Mouse (Mus musculus) left cerebral cortex, adult 11 months (tissue): ENCODE data around the gene Slc6a19.
"Not testable (repeated sequence)": the region's sequence is repeated elsewhere in the genome, so short reads cannot be mapped to it uniquely, and the experiment has no call there.

Experiments used
- DNase-seq: peaks from one replicate; pipeline ENCODE4 v3.0.0; 2022; ENCODE audit warnings: low spot score

The Slc6a19 gene

GRCm38 (mm10) chr13:73704694-73705325 is at the start of gene Slc6a19:
Gene Slc6a19, minus strand, starts transcription at chr13:73704865.
- DNase-seq, result no peak

- no peak for DNase-seq
Measured at GRCm38 (mm10) chr13:73751284-73751683, 46.6 kb upstream of the Slc6a19 start.

- no peak for DNase-seq
Measured at GRCm38 (mm10) chr13:73750435-73750834, 45.8 kb upstream of the Slc6a19 start.

GRCm38 (mm10) chr13:73748663-73749440 is 44.2 kb upstream of the Slc6a19 start:
- no peak for DNase-seq

GRCm38 (mm10) chr13:73743662-73744061 is 39.0 kb upstream of the Slc6a19 start:
- DNase-seq, result peak; percentile 4

GRCm38 (mm10) chr13:73742944-73743343 is 38.3 kb upstream of the Slc6a19 start:
- no peak for DNase-seq

- not testable (repeated sequence) for DNase-seq
Measured at GRCm38 (mm10) chr13:73740399-73740944, 35.8 kb upstream of the Slc6a19 start.

- DNase-seq, result no peak
Measured at GRCm38 (mm10) chr13:73736943-73737342, 32.3 kb upstream of the Slc6a19 start.

- no peak for DNase-seq
Measured at GRCm38 (mm10) chr13:73735928-73736327, 31.3 kb upstream of the Slc6a19 start.

- no peak for DNase-seq
Measured at GRCm38 (mm10) chr13:73735270-73735669, 30.6 kb upstream of the Slc6a19 start.

GRCm38 (mm10) chr13:73734379-73734778 is 29.7 kb upstream of the Slc6a19 start:
- DNase-seq, result no peak

- no peak for DNase-seq
Measured at GRCm38 (mm10) chr13:73732742-73733700, 28.4 kb upstream of the Slc6a19 start, which contains the start of gene Slc12a7. Gene Slc12a7, plus strand, starts transcription at chr13:73733094.

- DNase-seq, result no peak
Measured at GRCm38 (mm10) chr13:73732235-73732634, 27.6 kb upstream of the Slc6a19 start.

- no peak for DNase-seq
Measured at GRCm38 (mm10) chr13:73730913-73731312, 26.2 kb upstream of the Slc6a19 start.

GRCm38 (mm10) chr13:73728633-73729032 is 24.0 kb upstream of the Slc6a19 start:
- DNase-seq, result no peak

- no peak for DNase-seq
Measured at GRCm38 (mm10) chr13:73727621-73728025, 23.0 kb upstream of the Slc6a19 start.

GRCm38 (mm10) chr13:73725315-73725714 is 20.6 kb upstream of the Slc6a19 start:
- DNase-seq, result no peak

- DNase-seq, result no peak
Measured at GRCm38 (mm10) chr13:73723081-73723668, 18.5 kb upstream of the Slc6a19 start.

GRCm38 (mm10) chr13:73720241-73720640 is 15.6 kb upstream of the Slc6a19 start:
- DNase-seq, result no peak

- peak; percentile 60 for DNase-seq
Measured at GRCm38 (mm10) chr13:73718225-73718624, 13.6 kb upstream of the Slc6a19 start.

- no peak for DNase-seq
Measured at GRCm38 (mm10) chr13:73714020-73714419, 9.4 kb upstream of the Slc6a19 start.

GRCm38 (mm10) chr13:73713204-73713603 is 8.5 kb upstream of the Slc6a19 start:
- no peak for DNase-seq
